Mouse (Mus musculus): Measurements from ENCODE around the gene Srp68. TPM values are rescaled to one million over a fixed set of nuclear protein-coding genes. Genes with fewer than 3 reads are reported as not detected.
"Not testable (repeated sequence)": the region's sequence is repeated elsewhere in the genome, so short reads cannot be mapped to it uniquely, and the experiment has no call there.

Srp68 gene
- polyA plus RNA-seq, 1 experiment from 2014 or later: 101 TPM

DNA sequence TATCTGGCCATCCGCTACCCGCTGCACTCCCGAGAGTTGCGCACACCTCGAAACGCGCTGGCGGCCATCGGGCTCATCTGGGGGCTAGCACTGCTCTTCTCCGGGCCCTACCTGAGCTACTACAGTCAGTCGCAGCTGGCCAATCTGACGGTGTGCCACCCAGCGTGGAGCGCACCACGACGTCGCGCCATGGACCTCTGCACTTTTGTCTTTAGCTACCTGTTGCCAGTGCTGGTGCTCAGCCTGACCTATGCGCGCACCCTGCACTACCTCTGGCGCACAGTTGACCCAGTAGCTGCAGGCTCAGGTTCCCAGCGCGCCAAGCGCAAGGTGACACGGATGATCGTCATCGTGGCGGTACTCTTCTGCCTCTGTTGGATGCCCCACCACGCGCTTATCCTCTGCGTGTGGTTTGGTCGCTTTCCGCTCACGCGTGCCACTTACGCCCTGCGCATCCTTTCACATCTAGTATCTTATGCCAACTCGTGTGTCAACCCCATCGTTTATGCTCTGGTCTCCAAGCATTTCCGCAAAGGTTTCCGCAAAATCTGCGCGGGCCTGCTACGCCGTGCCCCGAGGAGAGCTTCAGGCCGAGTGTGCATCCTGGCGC, 9.0 kb upstream of the Srp68 start:
- Histone ChIP-seq H3K4me3 (replicated peaks) (peak overlapping the region; percentile 15; the same call in 1 of the 2 replicates), H3K27ac (replicated peaks) (no peak overlapping the region), H3K9me3 (replicated peaks) (no peaks in the 10 kb centered on the region), H3K9ac (no peak overlapping the region), H3K27me3 (peaks cover 55% of the 10 kb centered on the region), H3K36me3 (peaks cover 5% of the 10 kb centered on the region; the same call in 1 of the 2 replicates), H3K4me1 (peaks cover 26% of the 10 kb centered on the region), H3K4me2 (replicated peaks) (peak overlapping the region; percentile 24)
- WGBS: 10% methylated on average over 48 of the region's 48 CpGs
- ATAC-seq (ENCODE audit: insufficient number of reproducible peaks, low FRiP score, low TSS enrichment, low read depth): no peak

GRCm38 (mm10) chr11:116282089-116282488, 8.1 kb upstream of the Srp68 start:
- H3K4me3 ChIP-seq (replicated peaks): peak overlapping the region; percentile 15; the same call in 1 of the 2 replicates
- H3K4me1 ChIP-seq: peaks cover 26% of the 10 kb centered on the region
- H3K4me2 ChIP-seq (replicated peaks): peak overlapping the region; percentile 59; the same call in 1 of the 2 replicates
- H3K27me3 ChIP-seq: peaks cover 55% of the 10 kb centered on the region
- no peak for ATAC-seq (ENCODE audit: insufficient number of reproducible peaks, low FRiP score, low TSS enrichment, low read depth)
- H3K27ac ChIP-seq (replicated peaks): no peak overlapping the region
- H3K36me3 ChIP-seq: no peaks in the 10 kb centered on the region
- H3K9ac ChIP-seq: no peak overlapping the region
- H3K9me3 ChIP-seq (replicated peaks): no peaks in the 10 kb centered on the region
- WGBS: 3% methylated on average over 11 of the region's 11 CpGs

DNA sequence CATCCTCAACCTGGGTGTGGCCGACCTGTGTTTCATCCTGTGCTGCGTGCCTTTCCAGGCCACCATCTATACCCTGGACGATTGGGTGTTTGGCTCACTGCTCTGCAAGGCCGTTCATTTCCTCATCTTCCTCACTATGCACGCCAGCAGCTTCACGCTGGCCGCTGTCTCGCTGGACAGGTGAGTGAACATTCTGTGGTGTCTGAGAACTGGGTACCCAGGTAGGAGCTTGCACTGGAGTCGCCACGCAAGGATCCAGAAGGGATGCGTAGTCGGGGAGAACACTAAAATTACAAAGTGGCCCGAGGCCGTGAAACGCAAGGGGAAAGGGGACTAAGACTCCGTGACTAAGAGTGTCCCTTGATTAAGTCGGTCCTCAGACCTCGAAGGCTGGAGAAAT, 7.7 kb upstream of the Srp68 start:
- H3K4me3 ChIP-seq (replicated peaks): peak overlapping the region; percentile 39
- H3K4me2 ChIP-seq (replicated peaks): peak overlapping the region; percentile 59
- no peaks in the 10 kb centered on the region for H3K9me3 ChIP-seq (replicated peaks)
- no peak for ATAC-seq (ENCODE audit: insufficient number of reproducible peaks, low FRiP score, low TSS enrichment, low read depth)
- H3K36me3 ChIP-seq: no peaks in the 10 kb centered on the region
- H3K4me1 ChIP-seq: peaks cover 26% of the 10 kb centered on the region
- no peak overlapping the region for H3K9ac ChIP-seq
- no peak overlapping the region for H3K27ac ChIP-seq (replicated peaks)
- WGBS: 2% methylated on average over 18 of the region's 18 CpGs
- peaks cover 55% of the 10 kb centered on the region for H3K27me3 ChIP-seq

- H3K27me3 ChIP-seq: peaks cover 55% of the 10 kb centered on the region
Measured at GRCm38 (mm10) chr11:116280751-116281663, 7.0 kb upstream of the Srp68 start, which contains the start of gene Galr2. Galr2 (plus strand) TSS chr11:116280939.

DNA sequence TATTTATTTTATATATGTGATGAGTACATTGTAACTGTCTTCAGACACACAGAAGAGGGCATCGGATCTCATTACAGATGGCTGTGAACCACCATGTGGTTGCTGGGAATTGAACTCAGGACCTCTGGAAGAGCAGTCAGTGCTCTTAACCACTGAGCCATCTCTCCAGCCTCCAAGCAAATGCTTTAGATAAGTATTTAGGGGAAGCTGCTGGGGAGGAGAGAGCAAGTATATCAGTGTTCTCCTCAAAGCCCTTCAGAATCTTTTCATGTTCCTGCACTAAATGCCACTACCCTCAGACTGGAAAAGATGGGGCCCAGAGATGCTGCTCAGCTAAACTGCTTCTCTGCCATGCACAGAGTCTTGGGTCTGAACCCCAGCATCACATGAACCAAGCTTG, 3.2 kb upstream of the Srp68 start:
- Histone ChIP-seq H3K27me3 (peaks cover 24% of the 10 kb centered on the region), H3K4me1 (peaks cover 28% of the 10 kb centered on the region)
- H3K9me3 ChIP-seq (replicated peaks); H3K9ac ChIP-seq; H3K36me3 ChIP-seq; ATAC-seq (ENCODE audit: insufficient number of reproducible peaks, low FRiP score, low TSS enrichment, low read depth); H3K4me2 ChIP-seq (replicated peaks); H3K27ac ChIP-seq (replicated peaks); H3K4me3 ChIP-seq (replicated peaks): not testable (repeated sequence)
- WGBS: 82% methylated on average over 1 of the region's 1 CpGs

More at GRCm38 (mm10) chr11:116280751-116281663, 7.0 kb upstream of the Srp68 start, which contains the start of gene Galr2:
- Histone ChIP-seq H3K9me3 (replicated peaks) (no peaks in the 10 kb centered on the region), H3K4me2 (replicated peaks) (peak within 1 kb of the TSS; percentile 59), H3K27ac (replicated peaks) (no peak within 1 kb of the TSS), H3K9ac (peak within 1 kb of the TSS; percentile 40), H3K36me3 (no peaks in the 10 kb centered on the region), H3K4me1 (peaks cover 26% of the 10 kb centered on the region), H3K4me3 (replicated peaks) (peak within 1 kb of the TSS; percentile 39)
- WGBS: 7% methylated on average over 48 of the region's 48 CpGs
- ATAC-seq (ENCODE audit: insufficient number of reproducible peaks, low FRiP score, low TSS enrichment, low read depth): no peak

GRCm38 (mm10) chr11:116273469-116274044, 460 bp downstream of the Srp68 start:
- H3K4me2 ChIP-seq (replicated peaks): peak overlapping the region; percentile 60
- H3K9ac ChIP-seq: peak overlapping the region; percentile 95
- H3K36me3 ChIP-seq: peaks cover 36% of the 10 kb centered on the region
- peak overlapping the region; percentile 75 for H3K4me3 ChIP-seq (replicated peaks)
- under 1% methylated on average over 39 of the region's 39 CpGs for WGBS
- H3K9me3 ChIP-seq (replicated peaks): no peaks in the 10 kb centered on the region
- H3K4me1 ChIP-seq: peaks cover 26% of the 10 kb centered on the region
- no peaks in the 10 kb centered on the region for H3K27me3 ChIP-seq
- peak; percentile 44 for ATAC-seq (ENCODE audit: insufficient number of reproducible peaks, low FRiP score, low TSS enrichment, low read depth)
- H3K27ac ChIP-seq (replicated peaks): peak overlapping the region; percentile 88

GRCm38 (mm10) chr11:116272589-116273468, 1.2 kb downstream of the Srp68 start:
- peak overlapping the region; percentile 75 for H3K4me3 ChIP-seq (replicated peaks)
- 33% methylated on average over 12 of the region's 12 CpGs for WGBS
- no peaks in the 10 kb centered on the region for H3K27me3 ChIP-seq
- peak overlapping the region; percentile 95 for H3K9ac ChIP-seq
- peak overlapping the region; percentile 60 for H3K4me2 ChIP-seq (replicated peaks)
- ATAC-seq (ENCODE audit: insufficient number of reproducible peaks, low FRiP score, low TSS enrichment, low read depth): no peak
- peaks cover 26% of the 10 kb centered on the region for H3K4me1 ChIP-seq
- H3K9me3 ChIP-seq (replicated peaks): no peaks in the 10 kb centered on the region
- H3K27ac ChIP-seq (replicated peaks): no peak overlapping the region
- H3K36me3 ChIP-seq: peaks cover 43% of the 10 kb centered on the region

DNA sequence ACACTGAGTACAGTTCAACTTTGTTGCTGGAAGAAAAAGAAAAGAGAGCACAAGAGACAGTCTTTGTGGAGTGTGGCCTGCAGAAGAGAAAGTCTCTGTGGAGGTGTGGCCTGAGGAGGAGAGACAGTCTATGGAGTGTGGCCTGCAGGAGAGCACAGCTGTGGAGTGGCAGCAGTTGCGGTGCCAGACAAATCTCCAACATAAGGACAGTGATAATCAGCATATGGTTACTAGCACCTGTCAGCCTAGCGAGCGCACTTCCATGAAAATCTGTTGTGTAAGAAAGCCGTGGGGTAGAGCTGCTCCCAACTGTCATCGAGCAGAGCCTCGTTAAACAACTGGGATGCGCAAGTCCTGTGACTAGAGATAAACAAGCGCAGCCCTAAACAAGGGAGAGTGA, 4.5 kb downstream of the Srp68 start:
- H3K9ac ChIP-seq: no peak overlapping the region
- no peak overlapping the region for H3K27ac ChIP-seq (replicated peaks)
- H3K9me3 ChIP-seq (replicated peaks): no peaks in the 10 kb centered on the region
- peaks cover 23% of the 10 kb centered on the region for H3K4me1 ChIP-seq
- H3K36me3 ChIP-seq: peaks cover 73% of the 10 kb centered on the region
- H3K4me3 ChIP-seq (replicated peaks): no peak overlapping the region
- no peak for ATAC-seq (ENCODE audit: insufficient number of reproducible peaks, low FRiP score, low TSS enrichment, low read depth)
- WGBS: 83% methylated on average over 8 of the region's 8 CpGs
- H3K27me3 ChIP-seq: no peaks in the 10 kb centered on the region
- H3K4me2 ChIP-seq (replicated peaks): no peak overlapping the region

DNA sequence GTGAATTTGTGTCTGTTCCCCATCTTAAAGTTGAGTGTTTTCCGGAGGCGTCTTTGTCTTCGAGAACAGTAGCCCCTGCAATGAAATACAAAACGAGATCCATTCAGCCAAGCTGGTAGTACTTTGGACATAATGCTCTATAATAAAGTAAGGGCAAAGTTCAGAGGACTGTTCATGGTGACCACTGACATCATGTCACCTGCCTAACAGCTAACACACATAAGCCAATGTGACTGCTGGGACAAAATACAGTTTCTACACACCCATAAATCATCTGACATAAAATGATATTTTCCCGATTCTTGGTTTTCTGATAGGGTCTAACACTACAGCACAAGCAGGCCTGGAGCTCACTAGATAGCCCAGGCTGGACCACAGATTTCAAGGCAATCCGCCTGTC, 5.7 kb downstream of the Srp68 start:
- Histone ChIP-seq H3K27ac (replicated peaks) (no peak overlapping the region), H3K36me3 (peaks cover 85% of the 10 kb centered on the region), H3K9ac (no peak overlapping the region), H3K4me2 (replicated peaks) (no peak overlapping the region), H3K27me3 (no peaks in the 10 kb centered on the region), H3K4me3 (replicated peaks) (no peak overlapping the region), H3K9me3 (replicated peaks) (no peaks in the 10 kb centered on the region), H3K4me1 (peaks cover 21% of the 10 kb centered on the region)
- WGBS: 86% methylated on average over 6 of the region's 6 CpGs
- ATAC-seq (ENCODE audit: insufficient number of reproducible peaks, low FRiP score, low TSS enrichment, low read depth): no peak

GRCm38 (mm10) chr11:116267637-116268036, 6.4 kb downstream of the Srp68 start:
- Histone ChIP-seq H3K36me3 (peaks cover 92% of the 10 kb centered on the region), H3K27ac (replicated peaks) (no peak overlapping the region)
- 79% methylated on average over 8 of the region's 8 CpGs for WGBS

More at GRCm38 (mm10) chr11:116267637-116268036, 6.4 kb downstream of the Srp68 start:
- Histone ChIP-seq H3K9me3 (replicated peaks) (no peaks in the 10 kb centered on the region), H3K4me2 (replicated peaks) (no peak overlapping the region), H3K27me3 (no peaks in the 10 kb centered on the region), H3K4me1 (peaks cover 15% of the 10 kb centered on the region), H3K4me3 (replicated peaks) (no peak overlapping the region), H3K9ac (no peak overlapping the region)
- no peak for ATAC-seq (ENCODE audit: insufficient number of reproducible peaks, low FRiP score, low TSS enrichment, low read depth)
